Mouse (Mus musculus): ENCODE results near the gene Amdhd2. TPM values are rescaled to one million over a fixed set of nuclear protein-coding genes. Genes with fewer than 3 reads are reported as not detected.

Gene Amdhd2
- total RNA-seq, 4 experiments from 2014 or later: 35.7 to 55.8 (median 40.5) TPM

DNA sequence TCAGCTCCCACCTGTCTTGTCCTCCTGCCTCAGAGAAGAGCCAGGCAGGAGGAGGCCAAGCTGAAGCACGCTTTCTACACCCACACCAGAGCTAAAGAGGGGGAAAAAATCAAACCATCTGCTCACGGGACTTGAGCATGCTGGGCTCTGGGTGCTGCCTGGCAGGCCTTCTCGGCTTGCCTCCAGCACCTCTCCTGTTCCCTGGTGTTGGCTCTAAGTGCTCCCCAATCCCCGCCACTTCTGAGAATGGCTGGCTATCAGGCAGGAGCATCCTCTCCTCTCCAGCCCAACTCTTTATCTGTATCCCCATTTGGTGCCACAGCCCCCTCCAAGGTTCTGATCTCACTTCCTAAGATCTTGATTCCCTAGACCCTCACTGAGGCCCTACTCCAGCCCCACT, 35.7 kb upstream of the Amdhd2 start:
- peak; percentile 75 to 80 for DNase-seq (ENCODE audit: low spot score in 2 of 2)

DNA sequence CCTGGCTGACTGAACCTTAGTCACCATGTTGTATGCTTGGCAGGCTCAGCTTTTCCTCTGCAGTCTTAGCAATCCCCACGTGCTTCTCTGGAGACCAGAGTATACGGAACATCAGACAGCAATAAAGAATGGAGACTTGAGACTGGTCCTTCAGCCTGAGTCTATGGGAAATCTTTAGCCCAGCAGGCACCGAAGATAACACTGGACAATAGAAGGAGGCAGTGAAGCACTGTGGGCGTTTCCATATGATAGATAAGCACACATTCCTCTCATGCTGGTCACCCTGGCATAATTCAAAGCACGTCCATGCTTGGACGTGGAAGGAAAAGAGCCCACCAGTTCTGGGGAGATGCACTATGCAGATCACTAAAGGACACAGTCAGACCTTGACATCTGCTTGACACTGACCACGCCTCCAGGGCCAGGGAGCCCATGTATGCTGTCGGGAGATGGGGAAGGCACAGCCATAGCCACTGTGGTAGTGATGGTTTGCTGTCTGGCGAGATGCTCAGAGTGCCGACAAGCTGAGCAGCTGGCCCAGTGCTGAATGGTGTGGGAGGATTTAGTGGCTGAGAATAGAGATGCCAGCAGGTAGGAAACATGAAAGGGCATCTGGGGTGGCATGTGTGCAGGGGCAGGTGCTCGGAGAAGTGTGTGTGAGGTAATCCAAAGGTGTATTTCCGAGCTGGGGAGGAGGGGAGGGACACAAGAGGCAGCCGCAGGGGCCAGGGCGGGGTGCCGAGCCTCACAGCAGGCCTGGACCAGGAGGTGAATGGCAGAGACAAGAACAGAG, 33.7 kb upstream of the Amdhd2 start:
- DNase-seq (ENCODE audit: low spot score in 2 of 2): peak; percentile 54 to 55

DNA sequence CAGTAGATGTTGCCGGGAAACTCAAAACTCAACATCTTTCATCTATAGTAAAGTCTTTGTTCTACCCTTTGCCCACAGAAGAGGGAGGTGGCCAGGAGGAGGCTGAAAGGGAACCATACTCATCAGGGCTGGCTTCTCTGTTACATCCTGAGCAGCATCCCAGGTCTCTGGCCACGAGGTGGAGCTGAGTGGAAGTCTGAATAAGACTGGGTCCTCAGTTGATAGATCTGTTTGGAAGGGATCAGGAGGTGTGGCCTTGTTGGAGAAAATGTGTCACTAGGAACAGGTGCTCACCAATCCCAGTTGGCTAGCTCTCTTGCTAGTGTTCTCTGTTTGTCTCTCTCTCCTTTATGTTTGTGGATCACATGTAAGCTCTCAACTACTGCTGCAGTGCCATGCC, 31.8 kb upstream of the Amdhd2 start:
- DNase-seq (ENCODE audit: low spot score in 2 of 2): no peak

DNA sequence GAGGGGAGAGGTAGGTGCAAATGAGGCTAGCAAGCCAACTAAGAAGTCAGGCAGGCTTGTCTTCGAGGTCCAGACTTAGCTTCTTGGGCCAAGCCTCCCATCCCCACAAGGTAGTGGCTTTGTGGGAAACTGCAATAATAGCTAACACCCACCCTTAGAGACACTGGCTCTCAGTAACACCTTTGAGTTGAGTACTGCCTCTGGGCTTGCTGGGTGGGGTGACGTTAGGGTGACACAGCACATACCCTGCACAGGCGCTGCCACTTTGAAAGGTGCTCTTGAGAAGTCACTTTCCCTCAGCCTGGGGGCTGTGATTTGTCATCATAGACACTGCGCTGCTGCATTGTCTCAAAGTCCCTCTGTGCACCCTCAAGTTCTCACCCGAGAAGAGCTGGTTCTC, 30.2 kb upstream of the Amdhd2 start:
- DNase-seq (ENCODE audit: low spot score in 2 of 2): no peak

DNA sequence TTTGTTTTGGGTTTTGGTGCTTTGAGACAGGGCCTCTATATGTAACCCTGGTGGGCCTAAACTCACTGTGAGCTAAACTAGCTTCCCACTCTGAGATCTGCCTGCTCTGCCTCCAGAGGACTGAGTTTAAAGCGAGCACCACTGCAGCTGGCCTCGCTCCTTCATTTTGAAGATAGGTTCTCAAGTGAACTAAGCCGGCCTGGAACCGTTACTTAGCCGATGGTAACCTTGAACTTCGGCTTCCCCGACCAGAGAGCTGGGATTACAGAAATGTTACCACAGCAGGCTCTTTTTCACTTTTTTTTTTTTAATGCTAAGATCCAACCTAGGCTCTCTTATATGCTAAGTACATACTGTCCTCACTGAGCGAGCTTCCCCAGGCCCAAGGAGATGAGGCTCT, 29.7 kb upstream of the Amdhd2 start:
- DNase-seq (ENCODE audit: low spot score in 2 of 2): no peak

DNA sequence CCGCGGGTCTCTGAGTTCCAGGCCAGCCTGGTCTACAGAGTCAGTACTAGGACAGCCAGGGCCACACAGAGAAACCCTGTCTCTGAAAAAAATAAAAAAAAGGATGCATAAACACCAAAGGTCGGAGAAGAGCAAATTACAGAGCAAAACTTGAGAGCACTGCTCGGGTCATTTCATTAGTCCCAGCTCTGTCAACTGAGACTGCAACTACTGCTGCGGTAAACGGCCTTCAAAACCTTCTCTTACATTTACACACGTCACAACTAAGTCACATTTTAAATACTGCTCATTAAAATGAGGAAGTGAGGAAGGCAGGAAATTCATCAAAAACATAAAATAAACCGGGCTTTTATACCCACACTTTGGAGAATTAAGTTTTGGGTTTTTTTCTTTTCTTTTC, 29.3 kb upstream of the Amdhd2 start:
- DNase-seq (ENCODE audit: low spot score in 2 of 2): no peak

DNA sequence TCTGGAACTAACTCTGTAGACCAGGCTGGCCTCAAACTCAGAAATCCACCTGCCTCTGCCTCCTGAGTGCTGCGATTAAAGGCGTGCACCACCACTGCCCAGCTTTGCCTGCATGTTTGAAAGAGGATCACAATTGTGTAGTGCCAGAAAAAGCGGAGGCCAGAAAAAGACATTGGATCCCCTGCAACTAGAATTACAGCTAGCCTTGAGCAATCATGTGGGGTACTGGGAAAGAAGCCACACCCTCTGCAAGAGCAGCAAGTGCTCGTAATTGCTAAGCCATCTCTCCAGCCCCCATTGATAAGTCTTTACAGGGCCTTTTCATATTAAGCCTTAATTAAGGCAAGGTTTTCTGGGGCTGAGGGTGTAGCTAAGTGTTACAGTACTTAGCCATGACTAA, 27.9 kb upstream of the Amdhd2 start:
- no peak for DNase-seq (ENCODE audit: low spot score in 2 of 2)

DNA sequence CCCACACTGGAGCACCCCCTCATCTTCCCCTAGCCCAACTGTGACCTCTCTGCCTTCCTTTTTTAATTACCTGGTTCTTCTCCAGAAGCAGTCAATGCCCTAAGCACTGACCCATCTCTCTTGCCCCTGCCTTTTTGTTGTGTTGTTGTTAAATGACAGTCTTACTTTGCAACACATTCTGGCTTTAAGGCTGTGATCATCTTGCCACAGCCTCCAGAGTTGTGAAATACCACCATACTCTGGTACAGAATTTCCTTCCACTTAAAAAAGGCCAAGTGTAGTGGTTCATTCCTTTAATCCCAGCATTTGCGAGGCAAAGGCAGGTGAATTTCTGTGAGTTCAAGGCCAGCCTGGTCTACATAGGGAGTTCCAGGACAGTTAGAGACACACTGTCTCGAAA, 27.4 kb upstream of the Amdhd2 start:
- no peak for DNase-seq (ENCODE audit: low spot score in 2 of 2)

DNA sequence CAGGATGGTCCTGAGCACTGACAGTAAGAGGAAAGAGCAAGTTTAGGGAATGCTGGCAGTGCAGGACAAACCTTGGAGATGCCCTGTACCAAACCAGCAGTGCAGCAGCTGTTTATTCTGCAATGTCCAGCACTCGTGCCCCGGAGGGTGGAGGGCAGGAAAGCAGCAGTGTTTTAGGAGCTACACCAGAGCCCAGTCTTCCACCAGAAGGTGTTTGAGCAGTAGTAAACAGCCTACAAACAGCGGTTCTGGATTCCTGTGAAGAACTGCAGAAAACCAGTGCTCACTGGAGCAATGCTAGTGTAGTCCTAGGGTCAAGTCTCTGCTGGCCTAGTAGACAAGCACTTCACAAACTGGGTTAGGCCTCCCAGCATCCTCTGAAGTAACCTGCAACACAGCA, 10.7 kb upstream of the Amdhd2 start:
- DNase-seq (ENCODE audit: low spot score in 2 of 2): no peak

DNA sequence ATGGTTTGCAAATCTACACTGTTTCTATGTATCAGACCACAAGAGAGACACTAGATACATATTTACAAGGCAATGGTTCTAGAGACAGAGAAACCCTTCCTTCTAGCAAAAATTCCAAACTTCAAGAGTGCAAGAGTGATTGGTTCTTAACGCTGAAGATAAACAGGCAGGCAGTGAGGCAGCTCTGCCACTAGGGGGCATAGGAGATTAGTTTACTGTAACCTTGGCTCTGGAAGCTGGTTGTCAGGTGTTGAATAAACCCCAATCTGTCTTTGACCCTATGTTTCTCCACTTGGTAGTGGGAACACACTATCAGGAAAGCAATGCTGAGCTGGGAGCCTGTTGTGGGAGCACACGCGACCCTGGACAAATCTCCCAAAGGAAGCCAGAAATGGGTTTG, 9.9 kb upstream of the Amdhd2 start:
- peak; percentile 61 to 69 for DNase-seq (ENCODE audit: low spot score in 2 of 2)

DNA sequence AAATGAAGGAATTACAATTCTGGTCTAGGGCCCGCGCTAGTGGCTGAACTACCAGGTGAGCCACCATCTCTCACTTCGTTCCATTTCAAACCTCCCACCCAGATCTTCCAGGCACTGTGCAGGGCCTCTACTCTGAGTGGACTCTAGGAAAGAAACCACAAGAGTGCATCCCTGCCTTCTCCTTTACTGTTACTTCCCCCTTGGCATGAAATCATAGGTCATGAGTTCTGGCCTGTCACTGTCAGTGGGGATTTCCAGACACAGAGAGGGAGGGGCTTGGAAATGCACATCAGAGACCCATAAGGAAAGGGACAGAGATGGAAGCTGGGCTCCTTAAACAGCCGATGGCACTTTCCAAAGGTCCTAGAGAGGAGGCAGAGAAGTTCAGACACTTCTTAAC, 8.2 kb upstream of the Amdhd2 start:
- no peak for DNase-seq (ENCODE audit: low spot score in 2 of 2)

DNA sequence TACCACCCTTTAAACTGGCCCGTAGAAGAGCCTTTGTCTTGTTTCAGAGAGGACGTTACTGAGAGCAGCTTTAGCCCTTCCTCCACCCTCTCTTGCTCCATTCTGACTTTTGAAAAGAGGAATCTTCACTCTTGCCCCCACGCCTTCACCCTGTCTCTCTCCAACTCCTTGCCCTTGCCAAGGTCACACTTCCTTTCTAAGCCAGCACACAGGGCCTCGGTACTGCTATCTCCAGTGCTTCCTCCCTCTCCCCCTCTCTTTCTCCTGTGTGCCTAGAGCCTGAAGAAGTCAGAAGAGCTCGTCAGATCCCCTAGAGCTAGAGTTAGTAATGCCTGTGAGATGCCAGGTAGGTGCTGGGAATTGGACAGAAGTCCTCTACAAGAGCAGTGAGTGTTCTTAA, 7.2 kb upstream of the Amdhd2 start:
- no peak for DNase-seq (ENCODE audit: low spot score in 2 of 2)

DNA sequence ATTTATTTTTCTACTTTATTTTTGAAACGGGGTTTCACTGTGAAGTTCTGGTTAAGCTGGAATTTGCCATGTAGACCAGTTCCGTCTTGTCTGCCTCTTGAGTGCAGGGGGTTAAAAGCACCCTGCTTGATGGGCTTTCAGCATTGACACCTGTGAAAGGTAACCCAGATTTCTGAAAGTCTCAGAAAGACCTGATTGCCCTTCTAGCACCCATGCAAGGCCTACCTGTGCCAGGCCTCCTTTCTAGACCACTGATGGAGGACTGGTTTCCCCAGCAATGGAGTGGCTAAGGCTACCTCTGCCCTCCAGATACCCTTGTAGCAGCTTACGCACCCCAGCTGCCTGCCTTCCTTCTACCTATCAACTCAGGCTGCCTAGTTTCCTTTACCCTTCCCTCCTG, 6.6 kb upstream of the Amdhd2 start:
- peak in 1 of 2 experiments; percentile 26 for DNase-seq (ENCODE audit: low spot score in 2 of 2)

DNA sequence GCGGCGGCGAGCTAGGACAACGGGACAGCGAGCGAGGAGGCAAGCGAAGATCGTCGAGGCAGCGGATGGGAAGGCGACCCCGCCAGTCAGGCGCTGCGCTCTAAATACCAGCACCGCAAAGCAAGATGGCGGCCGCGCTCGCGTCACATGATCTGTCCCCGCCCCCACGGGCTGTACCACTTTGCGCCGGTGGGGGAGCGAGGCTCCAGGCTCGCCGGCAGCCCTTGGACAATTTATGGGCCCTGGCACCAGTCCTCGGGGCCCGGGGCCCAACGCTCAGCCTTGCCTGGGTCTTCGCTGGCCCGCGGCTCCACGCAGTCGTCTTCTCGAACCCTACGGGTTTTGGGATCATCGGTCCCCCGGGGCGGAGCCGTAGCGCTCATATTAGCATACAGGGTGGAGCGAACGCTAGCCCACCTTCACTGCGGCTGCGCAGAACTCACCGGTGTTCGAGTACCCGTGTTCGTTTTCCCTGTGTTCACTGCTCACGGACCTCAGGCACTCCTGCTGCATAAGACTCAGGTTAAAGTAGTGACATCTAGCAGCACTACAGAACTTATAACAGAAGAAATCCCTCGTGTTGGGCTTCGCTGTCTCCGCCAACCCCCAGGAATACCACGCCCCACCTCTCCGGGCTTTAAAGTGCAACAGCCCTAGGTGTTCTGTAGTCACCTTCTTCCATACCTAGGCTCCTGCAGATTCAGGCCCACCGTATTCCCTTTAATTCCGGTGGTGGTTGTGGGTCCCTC, 5.9 kb upstream of the Amdhd2 start, which contains the start of gene Atp6v0c:
TSS of gene Atp6v0c (minus strand) at position 386 of the 749 bp plus-strand sequence.
- DNase-seq (ENCODE audit: low spot score in 2 of 2): peak; percentile 93 to 97

DNA sequence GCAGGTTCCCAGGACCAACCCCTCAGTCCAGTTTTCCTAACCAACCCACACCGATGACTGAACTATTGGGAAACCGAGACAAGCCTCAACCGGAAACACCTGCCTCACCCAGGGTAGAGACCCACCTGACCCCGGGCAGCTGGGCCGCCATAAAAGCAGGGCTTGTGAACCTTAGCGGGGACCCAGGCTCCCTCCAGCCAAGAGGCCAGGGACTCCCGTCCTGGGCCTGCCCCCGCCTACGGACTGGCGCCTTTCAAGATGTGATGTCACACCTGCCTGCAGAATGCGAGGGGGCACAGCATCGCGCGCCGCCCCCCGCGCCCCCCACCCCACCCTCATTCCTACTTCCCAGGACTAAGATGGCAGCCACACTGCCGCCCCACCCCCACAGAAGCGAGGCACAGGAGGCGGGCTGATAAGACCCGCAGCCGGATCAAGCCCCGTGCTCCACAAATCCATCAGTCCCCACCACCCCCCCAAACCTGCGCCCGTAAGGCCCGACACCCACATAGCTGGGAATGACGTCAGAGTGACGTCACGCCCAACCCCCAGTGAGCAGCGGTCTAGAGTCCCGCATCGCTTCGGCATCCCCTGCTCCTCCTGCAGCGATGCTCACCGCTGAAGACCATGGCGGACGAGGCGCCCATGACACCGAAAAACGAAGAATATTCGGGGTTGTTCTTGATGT, 5.2 kb upstream of the Amdhd2 start:
- DNase-seq (ENCODE audit: low spot score in 2 of 2): peak; percentile 70 to 75

DNA sequence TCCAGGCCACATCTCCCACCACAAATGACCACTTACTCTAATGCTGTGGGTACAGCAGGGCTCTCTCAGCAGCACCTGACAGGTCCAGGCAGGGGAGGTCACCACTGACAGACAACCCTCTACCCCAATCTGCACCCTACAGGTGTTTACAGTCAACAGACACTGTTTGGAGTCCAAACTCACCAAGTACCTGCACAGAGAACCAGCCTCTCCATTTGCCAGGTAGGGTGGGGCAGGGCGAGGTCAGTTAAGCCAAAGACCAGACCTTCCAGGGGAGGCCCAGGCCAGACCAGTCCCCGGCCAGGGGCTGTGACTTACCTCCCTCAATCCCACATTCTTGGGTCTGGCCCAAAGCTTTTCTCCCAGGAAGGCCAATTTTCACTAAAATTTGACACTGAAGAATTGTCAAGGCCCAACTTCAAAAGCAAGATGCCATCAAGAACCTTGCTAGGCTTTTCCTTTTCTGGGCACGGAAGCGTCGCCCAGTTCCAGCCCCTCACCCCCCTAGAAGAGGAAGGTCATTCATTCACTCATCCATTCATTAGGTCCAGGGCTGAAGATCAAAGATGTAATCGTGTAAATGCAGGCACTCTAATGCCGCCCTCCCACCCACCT, 4.4 kb upstream of the Amdhd2 start:
- DNase-seq (ENCODE audit: low spot score in 2 of 2): peak in 1 of 2 experiments; percentile 6

DNA sequence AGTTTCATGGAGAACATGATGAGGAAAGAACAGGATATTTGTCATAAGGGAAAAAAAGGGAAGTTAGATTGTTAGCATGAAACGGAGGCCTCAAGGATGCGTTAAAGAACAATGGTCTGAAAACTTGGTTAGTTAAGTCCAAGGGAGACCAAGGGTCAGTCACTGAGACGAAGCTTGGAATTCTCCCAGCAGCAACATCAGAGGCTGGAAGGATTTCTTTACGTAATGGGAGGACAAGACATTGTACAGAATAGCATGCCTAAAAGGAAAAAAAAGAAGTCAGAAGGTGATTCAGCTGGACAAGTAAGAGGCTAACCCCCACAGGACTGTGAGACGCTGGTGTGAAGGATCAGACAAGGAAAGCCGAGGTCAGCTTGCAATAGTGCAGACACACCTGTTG, 3.6 kb upstream of the Amdhd2 start:
- DNase-seq (ENCODE audit: low spot score in 2 of 2): no peak

DNA sequence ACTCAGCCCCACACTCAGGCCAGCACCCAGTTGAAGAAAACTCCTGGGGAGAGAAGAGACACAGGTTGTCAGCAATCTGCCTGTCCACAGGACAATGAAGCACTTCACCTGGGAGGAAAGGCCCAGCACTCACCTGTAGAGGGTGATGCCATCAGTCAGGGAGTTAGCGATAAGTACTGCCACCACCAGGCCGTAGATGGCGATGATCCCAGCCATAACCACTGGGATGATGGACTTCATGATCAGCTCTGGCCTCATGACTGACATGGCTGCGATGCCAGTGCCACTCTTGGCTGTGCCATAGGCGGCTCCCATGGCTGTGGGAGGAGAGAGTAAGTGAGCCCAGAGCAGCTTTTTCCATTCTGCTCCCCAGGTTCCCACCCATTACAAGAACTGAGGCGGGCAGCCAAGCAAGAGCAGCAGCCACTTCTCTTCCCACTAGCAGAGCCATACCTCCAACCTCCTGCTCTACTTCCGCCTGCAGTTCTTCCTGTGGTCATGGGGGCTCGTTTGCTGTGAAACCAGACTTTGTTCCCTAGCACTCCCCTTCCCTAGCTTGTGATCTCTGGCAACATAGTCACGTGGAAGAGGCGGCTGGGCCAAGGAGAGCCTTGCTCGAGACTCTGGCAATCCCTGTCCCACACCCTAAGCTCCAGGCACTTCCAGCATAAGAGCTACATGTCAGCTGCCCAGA, 1.1 kb upstream of the Amdhd2 start:
- no peak for DNase-seq (ENCODE audit: low spot score in 2 of 2)

DNA sequence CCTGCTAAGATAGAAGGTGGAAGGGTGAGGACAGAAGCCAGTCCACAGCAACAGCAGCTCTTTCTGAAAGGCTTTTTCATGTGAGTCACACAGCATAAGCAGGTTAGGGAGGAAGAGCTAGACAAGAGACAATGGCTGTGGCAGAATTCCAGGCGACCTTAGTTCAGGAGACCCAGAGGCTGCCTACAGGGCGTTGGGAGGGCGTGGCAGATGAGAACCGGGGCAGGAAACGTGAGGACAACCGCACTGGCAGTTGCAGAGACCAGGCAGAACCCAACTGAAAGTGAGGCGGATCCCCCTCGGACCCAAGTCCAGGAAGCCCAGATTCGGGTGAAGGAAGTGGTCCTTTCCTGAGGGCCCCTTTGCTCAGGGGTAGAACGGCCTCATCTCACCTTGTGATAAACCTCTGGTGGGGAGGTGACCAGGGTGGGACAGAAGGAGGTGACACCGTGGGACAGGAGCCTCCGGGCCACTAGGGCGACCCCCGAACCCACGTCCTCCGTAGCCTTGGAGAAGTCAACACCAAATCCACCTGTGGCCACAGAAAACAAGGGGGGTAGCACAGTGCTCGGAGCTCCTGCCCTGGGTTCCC, 886 bp downstream of the Amdhd2 start:
- no peak for DNase-seq (ENCODE audit: low spot score in 2 of 2)

DNA sequence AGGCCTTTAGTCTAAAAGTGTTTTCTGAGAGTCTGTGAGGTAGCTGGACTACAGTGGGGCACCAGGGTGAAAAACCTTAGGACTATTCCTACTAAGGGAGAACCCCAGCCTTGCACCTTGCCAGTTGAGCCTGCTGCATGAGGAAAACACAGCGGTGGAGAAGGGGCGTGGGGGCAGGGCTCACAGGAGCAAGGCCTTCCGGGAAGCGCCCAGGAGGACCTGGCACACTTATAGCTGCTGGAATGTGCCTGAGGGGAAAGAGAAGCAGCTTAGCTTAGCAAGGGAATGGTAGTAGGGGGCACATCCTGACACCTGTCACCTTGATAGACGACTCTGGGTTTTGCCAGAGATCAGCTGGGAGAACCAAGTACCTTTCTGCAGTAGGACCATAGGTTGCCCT, 2.1 kb downstream of the Amdhd2 start:
- no peak for DNase-seq (ENCODE audit: low spot score in 2 of 2)

DNA sequence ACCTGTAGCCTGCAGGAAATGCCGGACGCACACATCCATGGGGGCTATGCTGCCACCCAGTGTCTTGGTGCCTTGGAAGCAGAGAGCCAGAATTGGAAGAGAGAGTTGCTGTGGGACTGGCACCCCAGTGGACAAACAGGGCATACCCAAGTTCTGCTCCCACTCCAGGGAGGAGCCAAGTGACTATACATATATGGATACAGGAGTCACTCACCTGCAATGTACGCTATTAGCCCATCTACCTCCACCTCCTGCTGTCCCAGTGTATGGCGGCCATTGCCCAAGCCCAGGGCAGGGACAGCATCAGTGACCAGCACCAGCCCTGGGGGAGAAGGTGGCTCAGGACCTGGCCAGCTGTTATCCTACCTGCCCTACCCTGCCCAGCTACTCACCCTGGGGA, 6.0 kb downstream of the Amdhd2 start:
- DNase-seq (ENCODE audit: low spot score in 2 of 2): no peak

Measured in layer of hippocampus, adult 8-10 months (tissue).